Mouse (Mus musculus): ENCODE results near the gene Ccnb1ip1.
"Not testable (repeated sequence)": the region's sequence is repeated elsewhere in the genome, so short reads cannot be mapped to it uniquely, and the experiment has no call there.

Gene Ccnb1ip1

DNA sequence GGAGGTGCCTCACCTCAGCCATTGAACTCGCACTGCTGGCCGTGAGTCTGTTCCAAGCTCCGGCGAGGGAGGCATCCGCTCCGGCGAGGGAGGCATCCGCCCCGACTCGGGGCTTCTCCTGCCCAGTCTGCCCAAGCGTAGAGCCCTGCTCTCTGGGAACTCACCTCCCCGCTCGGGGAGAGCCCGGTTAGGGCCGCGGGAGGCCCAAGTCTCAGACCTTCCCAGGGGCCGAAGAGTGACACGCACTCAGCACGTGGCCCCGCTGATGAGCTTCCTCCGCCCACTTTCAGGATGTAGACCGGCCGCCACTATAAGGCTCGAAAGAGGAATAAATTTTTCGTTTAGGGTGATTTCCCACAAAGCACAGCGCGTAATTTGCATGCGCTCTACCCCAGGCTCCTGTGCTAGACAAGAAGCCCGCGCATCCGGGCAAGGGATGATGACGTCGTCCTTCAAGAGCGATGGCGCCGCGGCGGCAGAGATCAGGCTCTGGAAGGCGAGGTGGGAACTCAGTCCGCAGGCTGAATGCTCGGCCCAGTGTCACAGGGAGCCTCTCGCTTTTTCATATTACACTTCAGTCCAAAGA, at the start of gene Ccnb1ip1, which contains the start of gene Parp2:
Gene Ccnb1ip1, minus strand, starts transcription at position 246 of the 586 bp plus-strand sequence.
Gene Parp2, plus strand, starts transcription at position 355 of the 586 bp plus-strand sequence.
- peak; percentile 79 for DNase-seq (ENCODE audit: low spot score)

- DNase-seq (ENCODE audit: low spot score) = no peak
Observed at GRCm38 (mm10) chr14:50855788-50856187, 48.3 kb upstream of the Ccnb1ip1 start.

DNA sequence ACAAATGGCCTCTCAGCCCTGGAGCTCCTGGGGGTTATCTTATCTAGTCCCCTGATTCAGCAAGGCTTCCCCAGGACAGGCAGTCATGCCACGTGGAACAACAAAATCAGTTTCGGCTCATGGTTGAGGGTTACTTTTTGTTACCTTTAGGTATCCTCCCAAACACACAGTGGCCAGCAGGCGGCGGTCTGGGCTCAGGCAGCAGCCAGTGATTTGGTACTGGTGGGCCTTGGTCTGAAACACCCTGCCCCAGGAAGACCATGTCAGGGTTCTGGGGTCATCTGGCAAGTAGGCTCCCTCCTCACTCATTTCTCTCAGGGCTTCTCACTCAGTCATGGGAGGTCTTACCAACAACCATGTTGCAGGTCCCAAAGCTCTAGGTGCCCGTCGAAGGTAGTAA, 29.7 kb upstream of the Ccnb1ip1 start:
- DNase-seq (ENCODE audit: low spot score) = no peak

DNA sequence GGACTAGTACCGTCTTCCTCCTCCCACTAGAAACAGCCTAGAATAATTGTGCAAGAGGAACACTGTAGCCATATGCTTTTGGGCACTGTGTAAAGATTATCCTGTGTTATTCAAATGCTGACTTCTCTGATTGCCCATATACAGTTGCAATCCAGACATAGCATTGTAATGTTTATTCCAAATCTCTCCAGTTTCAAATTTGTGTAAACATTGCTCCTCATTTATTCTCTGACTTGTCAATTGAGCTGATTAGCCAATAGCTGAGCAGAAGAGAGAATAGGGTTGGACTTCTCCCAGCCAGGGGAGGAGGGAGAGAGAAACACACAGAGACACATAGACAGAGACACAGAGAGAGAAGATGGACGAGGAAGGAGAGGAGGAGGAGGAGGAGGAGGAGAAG, 26.9 kb upstream of the Ccnb1ip1 start:
- no peak for DNase-seq (ENCODE audit: low spot score)

DNA sequence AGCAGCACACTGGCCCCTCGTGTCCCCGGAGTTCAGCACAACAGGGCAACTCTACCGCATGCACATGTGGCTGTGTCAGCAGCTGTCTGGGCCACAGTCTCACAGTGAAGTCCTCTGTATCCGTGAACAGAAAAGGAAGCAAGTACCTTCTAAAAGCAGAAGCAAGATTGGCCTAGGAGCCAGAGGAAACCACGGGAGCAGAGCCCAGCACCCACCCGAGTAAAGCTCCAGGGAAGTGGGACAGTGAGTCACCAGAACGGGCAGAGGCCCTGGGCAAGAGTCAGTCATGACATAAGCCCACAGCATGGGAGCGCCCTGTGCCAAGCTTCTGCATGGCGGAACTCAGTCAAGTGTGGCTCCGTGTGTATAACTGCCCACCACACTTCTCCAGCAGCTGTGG, 26.4 kb upstream of the Ccnb1ip1 start:
- DNase-seq (ENCODE audit: low spot score) = no peak

GRCm38 (mm10) chr14:50829878-50830277, 22.3 kb upstream of the Ccnb1ip1 start:
- DNase-seq (ENCODE audit: low spot score) = no peak

DNA sequence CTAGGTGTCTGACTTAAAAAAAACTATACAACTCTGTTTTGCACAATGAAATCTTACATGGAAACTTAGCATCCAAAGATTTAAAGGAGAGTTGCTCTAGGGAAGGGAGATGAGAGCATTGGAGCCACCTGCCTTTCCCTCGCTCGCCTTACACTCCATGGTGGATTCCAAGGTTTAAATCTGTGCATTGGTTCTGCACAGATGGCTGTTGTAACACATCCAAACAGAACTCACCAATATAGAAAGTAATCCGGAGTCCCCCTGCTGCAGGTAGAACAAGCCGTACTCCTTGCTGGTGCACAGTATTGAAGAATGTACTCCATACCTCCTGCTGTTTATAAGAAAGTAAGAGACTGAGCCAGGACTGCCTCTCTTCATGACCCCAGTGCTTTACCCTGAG, 19.0 kb upstream of the Ccnb1ip1 start:
- DNase-seq (ENCODE audit: low spot score) = no peak

- no peak for DNase-seq (ENCODE audit: low spot score)
Observed at GRCm38 (mm10) chr14:50824219-50824618, 16.7 kb upstream of the Ccnb1ip1 start.

DNA sequence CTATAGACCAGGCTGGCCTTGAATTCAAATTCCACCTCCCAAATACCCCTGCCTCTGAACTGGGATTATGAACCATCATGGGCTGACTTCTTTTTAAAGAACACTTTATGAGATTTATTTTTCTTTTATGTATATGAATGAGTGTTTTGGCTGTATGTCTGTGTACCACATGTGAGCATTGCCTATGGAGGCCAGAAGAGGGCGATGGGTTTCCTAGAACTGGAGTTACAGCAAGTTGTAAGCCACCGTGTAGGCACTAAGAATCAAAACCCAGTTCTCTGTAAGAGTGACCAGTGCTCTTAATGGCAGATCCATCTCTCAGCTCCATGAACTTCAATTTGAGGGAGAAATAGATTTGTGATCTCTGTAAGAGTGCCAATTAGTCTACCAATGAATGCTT, 15.7 kb upstream of the Ccnb1ip1 start:
- DNase-seq (ENCODE audit: low spot score) = no peak

DNA sequence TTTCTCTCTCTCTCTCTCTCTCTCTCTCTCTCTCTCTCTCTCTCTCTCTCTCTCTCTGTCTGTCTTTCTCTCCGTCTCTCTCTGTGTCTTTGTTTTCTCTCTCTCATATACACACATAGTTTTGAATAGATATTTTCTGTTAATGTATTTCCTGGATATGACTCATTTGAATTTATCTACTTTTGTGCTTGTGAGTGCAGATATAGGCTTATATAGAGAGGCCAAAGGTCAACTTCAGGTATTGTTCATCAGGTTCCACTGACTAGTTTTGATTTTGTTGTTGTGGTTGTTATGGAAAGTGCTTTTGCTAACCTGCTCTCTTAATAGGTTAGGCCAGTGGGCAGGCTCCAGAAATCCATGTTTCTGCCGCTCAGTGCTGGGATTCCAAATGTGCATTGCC, 5.5 kb upstream of the Ccnb1ip1 start:
- DNase-seq (ENCODE audit: low spot score) = no peak

DNA sequence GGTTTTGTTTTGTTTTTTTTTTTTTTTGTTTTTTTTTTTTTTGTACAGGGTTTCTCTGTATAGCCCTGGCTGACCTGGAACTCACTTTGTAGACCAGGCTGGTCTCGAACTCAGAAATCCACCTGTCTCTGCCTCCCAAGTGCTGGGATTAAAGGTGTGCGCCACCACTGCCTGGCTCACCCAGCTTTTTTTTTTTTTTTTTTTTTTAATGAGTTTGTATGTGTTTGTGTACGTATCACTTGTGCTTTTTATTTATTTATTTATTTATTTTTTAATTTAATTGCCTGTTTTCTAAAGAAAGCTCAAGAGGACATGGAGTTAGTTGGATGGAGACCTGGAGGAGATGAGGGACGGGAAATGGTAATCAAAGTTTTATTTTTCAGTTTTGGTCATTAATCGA, 1.1 kb downstream of the Ccnb1ip1 start:
- DNase-seq (ENCODE audit: low spot score) = not testable (repeated sequence)

- no peak for DNase-seq (ENCODE audit: low spot score)
Observed at GRCm38 (mm10) chr14:50804683-50805082, 2.8 kb downstream of the Ccnb1ip1 start.

- no peak for DNase-seq (ENCODE audit: low spot score)
Observed at GRCm38 (mm10) chr14:50802843-50803562, 4.5 kb downstream of the Ccnb1ip1 start.

- no peak for DNase-seq (ENCODE audit: low spot score)
Observed at GRCm38 (mm10) chr14:50802441-50802840, 5.1 kb downstream of the Ccnb1ip1 start.

DNA sequence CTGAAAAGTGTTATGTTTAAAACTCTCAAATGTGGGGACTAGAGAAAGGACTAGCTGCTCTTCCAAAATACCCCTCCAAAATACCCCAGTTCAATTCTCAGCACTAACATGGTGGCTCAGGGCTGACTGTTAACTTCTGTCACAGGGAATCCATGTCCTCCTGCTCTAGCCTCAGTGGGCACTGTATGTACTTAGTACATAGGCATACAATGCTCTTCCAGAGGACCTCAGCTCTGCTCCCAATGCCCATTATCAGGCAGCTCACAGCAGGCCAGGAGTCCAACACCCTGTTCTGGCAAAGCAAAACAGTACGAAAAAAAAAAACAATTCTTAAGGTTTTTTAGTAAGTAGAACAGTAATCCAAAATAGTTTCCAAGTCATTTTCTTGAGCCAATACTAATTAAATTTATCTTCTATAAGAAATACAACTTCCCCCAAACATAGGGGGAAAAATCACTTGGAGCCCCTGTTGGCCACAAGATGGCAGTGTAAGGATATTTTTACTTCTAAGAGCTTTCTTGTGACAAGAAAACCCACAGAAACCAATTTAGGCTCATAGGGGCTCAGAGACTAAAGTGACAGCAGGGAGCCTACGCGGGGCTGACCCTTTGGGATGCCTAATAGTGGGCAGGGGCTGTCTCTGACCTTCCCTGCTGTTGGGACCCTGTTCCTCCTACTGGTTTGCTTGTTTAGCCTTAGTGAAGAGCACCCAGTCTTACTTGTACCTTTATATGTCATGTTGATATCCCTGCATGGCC, 7.9 kb downstream of the Ccnb1ip1 start:
- no peak for DNase-seq (ENCODE audit: low spot score)

DNA sequence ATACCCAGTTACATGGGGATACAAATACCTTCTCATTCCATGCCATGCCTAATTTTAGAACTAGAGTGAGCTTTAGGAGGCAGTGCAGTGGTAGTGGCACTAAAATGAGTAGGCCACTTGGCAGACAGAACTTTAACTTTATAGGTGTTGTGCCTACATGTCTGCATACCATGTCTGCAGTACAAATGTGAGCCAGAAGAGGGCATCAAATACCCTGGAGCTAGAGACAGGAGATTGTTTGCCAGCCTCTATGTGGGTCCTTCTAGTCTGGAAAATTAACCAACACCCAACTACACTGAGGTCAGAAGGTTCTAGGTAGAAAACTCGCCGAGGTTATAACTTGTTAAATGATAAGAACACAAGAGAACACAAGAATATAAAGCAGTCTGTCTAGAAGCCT, 9.0 kb downstream of the Ccnb1ip1 start:
- no peak for DNase-seq (ENCODE audit: low spot score)

GRCm38 (mm10) chr14:50796464-50796863, 11.1 kb downstream of the Ccnb1ip1 start:
- DNase-seq (ENCODE audit: low spot score) = no peak

DNA sequence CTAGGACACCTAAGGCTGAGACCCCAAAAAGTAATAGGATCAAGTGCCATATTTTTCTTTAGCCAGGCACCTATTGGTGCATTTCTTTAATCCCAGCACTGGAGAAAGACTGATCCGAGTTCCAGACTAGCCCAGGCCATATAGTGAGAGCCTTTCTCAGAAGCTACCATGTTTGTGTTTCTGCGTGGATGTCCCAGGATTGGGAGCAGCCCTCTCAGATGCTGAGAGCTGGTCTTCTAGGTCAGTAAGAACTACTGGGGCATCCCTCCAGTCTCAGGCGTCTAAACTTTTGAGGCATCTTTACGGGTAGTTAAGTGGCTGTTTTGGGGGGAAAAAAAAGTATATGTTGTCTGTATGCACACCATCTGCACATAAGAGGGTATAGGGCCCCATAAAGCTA, 11.6 kb downstream of the Ccnb1ip1 start:
- no peak for DNase-seq (ENCODE audit: low spot score)

DNA sequence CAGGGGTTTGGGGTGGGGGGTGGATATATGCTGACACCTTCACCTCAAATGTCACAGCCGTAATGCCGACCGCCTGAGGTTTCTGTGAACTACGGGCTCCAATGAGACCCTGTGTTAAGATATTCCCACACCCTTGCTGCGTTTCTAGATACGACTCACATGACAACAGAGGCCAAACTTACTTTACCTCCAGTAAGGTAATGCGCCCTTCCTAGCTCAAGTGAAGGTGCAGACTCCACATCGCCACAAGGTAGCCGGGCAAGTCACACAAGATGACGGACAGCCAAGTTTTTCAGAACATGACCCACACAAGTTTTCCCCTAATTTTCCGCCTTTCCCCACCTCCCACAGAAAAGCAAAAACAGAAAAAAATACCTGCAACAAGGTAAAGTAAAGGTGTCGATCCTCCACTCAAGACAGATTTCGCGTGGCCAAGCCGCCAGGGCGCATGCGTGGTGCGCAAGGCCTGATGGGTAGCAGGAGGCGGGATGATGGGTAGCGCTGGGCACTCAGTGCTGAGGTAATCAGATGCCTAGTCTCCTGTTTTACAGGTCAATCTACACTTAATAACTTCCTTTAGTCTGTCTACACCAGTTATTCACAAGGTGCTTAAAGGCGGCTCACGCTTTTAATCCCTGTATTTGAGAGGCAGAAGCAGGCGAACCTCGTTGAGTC, 12.1 kb downstream of the Ccnb1ip1 start:
- DNase-seq (ENCODE audit: low spot score) = no peak

DNA sequence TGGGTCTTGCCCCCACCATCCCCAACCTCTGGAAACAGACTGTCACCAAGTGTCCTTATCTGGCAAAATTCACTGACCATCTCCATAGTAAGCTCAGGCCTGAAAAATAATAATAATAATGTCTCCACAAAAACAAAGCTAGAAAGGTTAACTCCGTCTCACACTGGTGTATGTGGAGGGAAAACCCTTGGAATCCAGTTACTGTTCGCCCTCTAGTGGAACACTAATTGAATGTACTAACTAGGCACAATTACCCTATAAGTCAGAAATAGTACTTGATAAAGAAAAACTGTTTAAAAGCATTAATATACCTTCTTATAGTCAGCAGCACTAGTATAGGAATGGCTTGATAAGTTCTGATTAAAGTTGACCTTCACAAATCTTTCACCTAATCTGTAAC, 19.4 kb downstream of the Ccnb1ip1 start:
- no peak for DNase-seq (ENCODE audit: low spot score)

DNA sequence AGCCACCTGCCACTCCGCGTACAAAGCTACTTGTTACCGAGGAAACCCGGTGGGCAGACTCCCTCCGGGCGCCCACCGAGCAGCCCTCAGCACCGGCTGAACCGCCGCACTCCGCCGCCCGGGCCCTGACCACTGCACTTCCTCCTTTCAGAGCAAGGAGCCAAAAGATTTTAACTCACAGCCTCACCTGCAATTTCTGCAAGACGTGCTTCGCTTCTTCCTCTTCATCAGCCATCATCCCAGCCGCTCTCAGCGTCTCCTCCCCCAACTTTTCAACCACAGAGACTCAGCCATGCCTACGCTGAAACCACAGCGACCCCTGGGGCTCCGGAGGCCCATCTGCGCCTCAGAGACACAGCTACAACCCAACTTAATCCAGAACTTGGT, 22.3 kb downstream of the Ccnb1ip1 start, which contains the start of gene Ttc5:
Gene Ttc5, minus strand, starts transcription at position 269 of the 387 bp plus-strand sequence.
- DNase-seq (ENCODE audit: low spot score) = peak; percentile 89
